Mouse (Mus musculus) frontal cortex, postnatal 36 days (tissue): ENCODE results near the gene Snrpa.
"Not testable (repeated sequence)": the region's sequence is repeated elsewhere in the genome, so short reads cannot be mapped to it uniquely, and the experiment has no call there.

ENCODE experiments used
- DNase-seq, 2 experiments: peaks; one replicate each; pipeline ENCODE4 v3.0.0; 2022; ENCODE audit warnings: low spot score in 2 of 2

The Snrpa gene

DNA sequence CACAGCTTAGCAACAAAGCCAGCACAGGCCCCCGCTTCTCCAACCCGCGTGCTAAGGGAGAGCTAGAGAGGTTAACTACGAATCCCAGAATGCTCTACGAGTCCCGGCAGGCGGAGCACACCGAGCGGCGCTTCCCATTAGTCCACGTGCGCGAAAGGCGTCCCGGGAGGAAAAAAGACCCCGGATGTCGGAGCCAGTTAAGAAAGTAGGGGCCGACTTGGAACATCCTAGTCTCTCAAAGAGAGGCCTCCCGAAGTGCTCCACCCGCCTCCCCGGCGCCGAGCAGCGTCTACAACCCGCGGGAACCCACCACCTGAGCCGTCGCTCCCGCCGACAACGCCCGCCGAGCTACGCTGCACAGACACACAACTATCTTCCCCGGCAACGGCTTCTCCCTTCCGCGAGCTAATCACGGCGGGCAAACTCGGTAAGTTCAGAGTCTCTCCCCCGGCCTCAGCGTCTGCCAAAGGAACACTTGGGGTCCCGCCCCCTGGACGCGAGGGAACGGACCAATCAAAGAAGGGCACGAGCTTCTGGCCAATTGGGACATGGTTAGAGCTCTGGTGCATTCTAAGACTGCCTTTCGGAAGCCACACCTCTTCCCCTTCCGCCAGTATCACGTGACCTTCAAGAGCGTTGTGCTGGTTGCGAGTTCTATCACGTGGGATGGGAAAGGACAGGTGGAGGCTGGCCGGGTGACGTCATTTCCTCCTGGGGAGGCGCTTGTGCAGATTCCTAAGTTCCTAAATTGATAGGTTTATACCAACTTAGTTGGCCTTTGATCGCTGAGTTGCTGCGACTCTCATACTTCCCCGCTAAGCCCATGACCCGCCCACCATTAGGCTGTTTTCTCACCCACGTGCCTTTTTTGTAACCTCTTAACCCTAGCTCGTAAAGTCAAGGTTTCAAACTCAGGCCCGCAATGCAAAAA, at the start of gene Snrpa, which contains the start of gene BC024978:
Gene Snrpa, minus strand, starts transcription at position 591 of the 931 bp plus-strand sequence.
Gene BC024978, plus strand, starts transcription at position 101 of the 931 bp plus-strand sequence.
- peak; percentile 96 to 99 for DNase-seq

DNA sequence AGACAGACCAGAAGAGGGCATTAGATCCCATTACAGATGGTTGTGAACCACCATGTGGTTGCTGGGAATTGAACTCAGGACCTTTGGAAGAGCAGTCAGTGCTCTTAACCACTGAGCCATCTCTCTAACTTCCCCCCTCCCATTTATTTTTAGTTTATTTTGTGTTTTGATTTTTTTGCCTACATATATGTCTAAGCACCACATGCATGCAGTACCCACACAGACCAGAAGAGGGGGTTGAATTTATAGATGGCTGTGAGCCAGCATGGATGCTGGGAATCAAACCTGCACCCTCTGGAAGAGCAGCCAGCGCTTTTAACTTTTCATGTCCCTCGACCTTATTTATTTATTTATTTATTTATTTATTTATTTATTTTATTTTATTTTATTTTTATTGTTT, 48.0 kb upstream of the Snrpa start:
- DNase-seq = not testable (repeated sequence)

GRCm38 (mm10) chr7:27243211-27243610, 47.1 kb upstream of the Snrpa start:
- no peak for DNase-seq

GRCm38 (mm10) chr7:27238568-27238967, 42.5 kb upstream of the Snrpa start:
- DNase-seq = no peak

DNA sequence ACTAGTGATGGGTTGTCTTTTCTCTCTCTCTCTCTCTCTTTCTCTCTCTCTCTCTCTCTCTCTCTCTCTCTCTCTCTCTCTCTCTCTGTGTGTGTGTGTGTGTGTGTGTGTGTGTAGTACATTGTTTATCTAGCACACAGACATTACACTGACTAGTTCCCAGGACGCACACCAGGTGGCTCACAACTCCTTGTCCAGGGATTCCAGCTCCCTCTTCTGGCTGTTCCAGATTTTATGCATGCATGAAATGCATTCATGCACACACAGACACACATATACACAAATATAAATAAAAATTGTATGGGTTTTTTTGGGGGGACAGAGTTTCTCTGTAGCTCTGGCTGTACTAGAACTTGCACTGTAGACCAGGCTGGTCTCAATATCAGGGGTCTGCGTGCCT, 41.5 kb upstream of the Snrpa start:
- no peak for DNase-seq

GRCm38 (mm10) chr7:27235726-27236125, 39.7 kb upstream of the Snrpa start:
- DNase-seq = no peak

- DNase-seq = no peak
Measured at GRCm38 (mm10) chr7:27233300-27233699, 37.2 kb upstream of the Snrpa start.

GRCm38 (mm10) chr7:27232781-27233281, 36.8 kb upstream of the Snrpa start, which contains the start of gene Coq8b:
Gene Coq8b, plus strand, starts transcription at chr7:27233023.
- peak; percentile 91 to 92 for DNase-seq

- peak; percentile 83 to 85 for DNase-seq
Measured at GRCm38 (mm10) chr7:27231693-27232331, 35.7 kb upstream of the Snrpa start.

GRCm38 (mm10) chr7:27230781-27231180, 34.7 kb upstream of the Snrpa start:
- no peak for DNase-seq

GRCm38 (mm10) chr7:27228865-27229264, 32.8 kb upstream of the Snrpa start:
- DNase-seq = no peak

DNA sequence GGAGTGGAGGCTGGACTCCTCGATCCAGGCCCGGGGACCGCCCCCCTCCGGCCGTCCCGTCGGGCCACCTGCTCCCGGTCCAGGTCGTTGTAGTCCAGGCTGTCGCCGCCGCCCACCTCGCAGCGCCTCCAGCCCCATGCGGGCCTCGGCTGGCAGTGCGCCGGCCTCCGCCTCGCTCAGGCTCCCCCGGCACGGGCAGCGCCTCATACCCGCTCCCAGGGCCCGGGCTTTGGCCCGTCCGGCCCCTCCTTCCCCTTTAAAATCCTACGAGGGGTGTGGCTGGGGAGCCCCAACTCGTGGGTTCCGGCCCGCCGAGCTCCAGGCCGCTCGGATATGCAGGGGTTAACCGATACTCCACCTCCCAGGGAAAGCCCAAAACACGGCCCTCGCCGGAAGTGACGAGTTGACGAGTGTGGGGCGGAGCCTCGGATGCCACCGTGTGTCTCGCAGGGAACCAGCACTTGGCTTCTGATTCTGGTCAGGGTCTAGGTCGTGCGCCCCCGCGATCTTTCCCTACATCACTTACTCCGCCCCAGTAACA, 32.3 kb upstream of the Snrpa start, which contains the start of gene Itpkc:
Gene Itpkc, minus strand, starts transcription at position 381 of the 541 bp plus-strand sequence.
- DNase-seq = peak; percentile 88 to 91

- no peak for DNase-seq
Measured at GRCm38 (mm10) chr7:27227676-27228075, 31.6 kb upstream of the Snrpa start.

DNA sequence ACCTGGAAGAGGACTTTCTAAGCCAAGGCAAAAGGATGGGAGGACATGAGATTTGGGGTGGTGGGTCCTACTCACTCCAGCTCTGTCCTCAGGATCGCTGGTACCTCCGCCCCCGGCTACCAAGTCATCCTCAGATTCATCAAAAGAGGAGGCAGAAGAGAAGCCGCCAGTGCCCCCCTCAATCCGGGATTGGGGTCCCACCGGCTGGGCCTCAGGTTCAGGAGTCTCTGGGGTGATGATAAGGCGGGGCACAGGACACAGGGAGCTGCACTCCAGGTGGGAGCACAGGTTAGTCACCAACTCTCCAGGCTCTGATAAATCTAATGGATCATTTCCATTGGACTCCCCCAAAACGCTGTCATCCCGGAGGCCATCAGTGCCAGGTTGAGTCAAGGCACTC, 31.2 kb upstream of the Snrpa start:
- no peak for DNase-seq

GRCm38 (mm10) chr7:27224877-27225575, 29.0 kb upstream of the Snrpa start:
- peak in 1 of 2 experiments; percentile 34 for DNase-seq

DNA sequence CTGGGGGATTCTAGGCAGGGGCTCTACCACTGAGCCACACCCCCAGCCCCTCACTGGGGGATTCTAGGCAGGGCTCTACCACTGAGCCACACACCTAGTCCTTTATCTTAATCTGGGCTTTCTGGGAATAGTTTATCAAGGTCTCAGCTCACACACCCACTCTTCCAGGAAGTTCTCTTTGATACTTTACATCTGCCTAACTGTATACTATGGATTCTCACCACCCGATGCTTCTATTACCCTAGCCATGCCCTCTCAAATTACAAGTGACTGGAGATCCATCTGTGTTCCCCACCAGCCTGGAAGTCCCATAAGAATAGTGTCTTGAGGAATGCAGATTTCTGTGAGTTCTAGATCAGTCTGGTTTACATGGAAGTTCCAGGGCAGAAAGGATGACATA, 26.5 kb upstream of the Snrpa start:
- no peak for DNase-seq

DNA sequence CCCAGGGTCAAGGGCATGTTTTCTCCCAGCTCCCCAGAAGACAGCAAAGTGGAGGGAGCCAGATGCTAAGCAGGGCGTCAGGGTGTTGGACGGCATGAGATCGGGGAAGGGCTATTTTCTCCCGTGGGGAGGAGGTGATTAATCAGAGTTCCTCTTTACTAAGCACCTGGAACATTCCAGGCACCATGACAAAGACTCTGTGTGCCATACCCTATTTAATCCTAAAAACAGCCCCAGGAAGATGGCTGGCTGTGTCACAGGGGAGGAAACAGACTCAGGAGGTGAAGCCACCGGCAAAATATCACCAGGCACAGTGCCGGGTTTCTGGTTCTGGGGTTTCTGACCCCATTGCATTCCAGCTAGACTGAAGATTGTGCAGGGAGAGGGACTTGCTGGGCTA, 25.9 kb upstream of the Snrpa start:
- DNase-seq = no peak

GRCm38 (mm10) chr7:27219937-27220336, 23.9 kb upstream of the Snrpa start:
- DNase-seq = no peak

DNA sequence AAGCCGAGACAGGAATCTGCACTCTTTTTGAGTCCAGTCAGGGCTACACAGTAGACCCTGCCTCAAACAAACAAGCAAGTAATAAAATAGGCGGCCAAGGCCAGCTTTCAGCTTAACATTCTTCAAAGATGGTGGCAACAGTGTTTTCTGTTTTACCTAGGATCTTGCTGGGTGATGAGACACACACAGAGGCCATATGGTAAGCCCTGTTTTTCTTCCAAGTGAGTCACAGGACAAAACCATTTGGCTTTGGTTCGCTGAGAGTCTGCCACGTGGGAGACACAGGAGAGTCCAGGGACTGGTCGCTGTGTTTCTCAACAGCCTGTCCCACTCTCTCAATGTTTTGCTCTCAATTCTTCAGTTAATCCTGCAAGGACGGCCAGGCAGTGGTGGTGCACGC, 22.5 kb upstream of the Snrpa start:
- no peak for DNase-seq

DNA sequence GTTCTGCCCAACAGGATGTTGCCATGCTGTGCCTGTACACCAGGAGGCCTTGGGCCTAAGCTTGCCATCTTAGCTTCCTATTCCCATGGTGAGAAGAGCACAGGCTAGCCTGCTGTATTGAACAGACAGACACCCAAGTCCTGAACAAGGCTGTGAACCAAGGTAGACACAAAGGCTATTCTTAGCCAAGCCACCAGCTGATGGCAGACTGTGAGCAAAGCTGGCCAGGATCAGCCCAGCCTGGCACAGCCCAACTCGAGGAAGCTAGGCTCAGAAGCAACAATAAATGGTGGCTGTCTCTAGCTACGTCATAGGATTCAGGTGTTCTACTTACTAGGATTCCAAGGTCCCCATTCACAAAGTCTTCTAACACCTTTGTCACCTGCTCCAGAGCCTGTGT, 16.6 kb upstream of the Snrpa start:
- DNase-seq = no peak

DNA sequence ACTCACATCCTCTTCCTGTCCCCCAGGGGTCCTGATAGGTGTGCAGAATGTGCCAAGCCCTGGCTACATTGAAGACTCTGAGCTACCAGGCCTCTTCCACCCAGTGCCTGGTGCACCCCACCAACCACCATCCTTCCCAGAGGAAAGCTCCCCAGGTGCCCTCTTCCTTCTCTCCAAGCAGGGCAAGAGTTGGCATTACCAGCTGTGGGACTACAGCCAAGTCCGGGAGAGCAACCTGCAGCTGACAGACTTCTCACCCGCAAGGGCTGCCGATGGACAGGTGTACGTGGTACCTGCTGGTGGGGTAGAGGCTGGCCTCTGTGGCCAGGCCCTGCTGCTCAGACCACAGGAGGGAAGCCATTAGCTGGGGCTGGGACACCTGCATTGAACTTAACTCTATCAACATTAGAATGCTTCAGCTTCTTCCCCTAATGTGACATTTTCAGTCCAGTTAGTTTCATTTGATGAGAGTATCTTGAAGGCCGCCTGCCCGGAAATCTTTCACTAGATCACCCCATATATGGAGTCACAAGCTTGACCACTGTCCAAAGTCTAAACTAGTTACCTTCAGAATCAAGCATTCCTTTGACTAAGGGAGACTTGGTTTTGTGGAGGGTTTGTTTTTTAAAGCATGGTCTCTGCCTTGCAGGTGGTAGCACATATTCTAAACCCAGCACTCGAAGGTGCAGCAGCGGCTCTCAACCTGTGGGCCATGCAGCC, 7.8 kb upstream of the Snrpa start:
- no peak for DNase-seq
